Mouse (Mus musculus) layer of hippocampus, adult 8-10 months (tissue): ENCODE results near the gene Zfp462. TPM values are rescaled to one million over a fixed set of nuclear protein-coding genes. Genes with fewer than 3 reads are reported as not detected.
"Not testable (repeated sequence)": the region's sequence is repeated elsewhere in the genome, so short reads cannot be mapped to it uniquely, and the experiment has no call there.

ENCODE experiments used
- DNase-seq, 2 experiments: peaks; one replicate each; pipeline ENCODE4 v3.0.0; 2022; ENCODE audit warnings: low spot score in 2 of 2
- total RNA-seq, 4 experiments: library from RNA; stranded (reverse); gene quantifications; 2 replicates each; pipeline ENCODE4 v1.2.4; 2022

The Zfp462 gene
- total RNA-seq = 10 to 100 TPM; 58.8 to 76.3 (median 64.4) TPM

- DNase-seq = no peak
These were observed at the start of gene Zfp462 for GRCm38 (mm10) chr4:54944921-54945430. Gene Zfp462, plus strand, starts transcription at chr4:54945048.

- DNase-seq = no peak
These were observed 48.8 kb upstream of the Zfp462 start for GRCm38 (mm10) chr4:54896017-54896416.

GRCm38 (mm10) chr4:54904641-54905040, 40.2 kb upstream of the Zfp462 start:
- DNase-seq = no peak

GRCm38 (mm10) chr4:54905399-54905953, 39.4 kb upstream of the Zfp462 start:
- no peak for DNase-seq

GRCm38 (mm10) chr4:54910300-54910699, 34.5 kb upstream of the Zfp462 start:
- no peak for DNase-seq

GRCm38 (mm10) chr4:54918276-54918675, 26.6 kb upstream of the Zfp462 start:
- no peak for DNase-seq

GRCm38 (mm10) chr4:54923386-54923785, 21.5 kb upstream of the Zfp462 start:
- DNase-seq = no peak

- DNase-seq = no peak
These were observed 20.5 kb upstream of the Zfp462 start for GRCm38 (mm10) chr4:54924306-54924705.

GRCm38 (mm10) chr4:54926456-54926855, 18.4 kb upstream of the Zfp462 start:
- not testable (repeated sequence) for DNase-seq

GRCm38 (mm10) chr4:54927321-54928062, 17.4 kb upstream of the Zfp462 start:
- DNase-seq = not testable (repeated sequence)

- no peak for DNase-seq
These were observed 15.2 kb upstream of the Zfp462 start for GRCm38 (mm10) chr4:54929686-54930085.

GRCm38 (mm10) chr4:54932668-54933067, 12.2 kb upstream of the Zfp462 start:
- DNase-seq = no peak

GRCm38 (mm10) chr4:54937161-54937560, 7.7 kb upstream of the Zfp462 start:
- no peak for DNase-seq

GRCm38 (mm10) chr4:54945603-54946445, 976 bp downstream of the Zfp462 start:
- no peak for DNase-seq

- DNase-seq = no peak
These were observed 1.8 kb downstream of the Zfp462 start for GRCm38 (mm10) chr4:54946662-54947055.

GRCm38 (mm10) chr4:54947056-54947990, 2.5 kb downstream of the Zfp462 start:
- DNase-seq = peak in 1 of 2 experiments; percentile 22

GRCm38 (mm10) chr4:54947991-54948615, 3.3 kb downstream of the Zfp462 start:
- DNase-seq = peak; percentile 38 to 49

- no peak for DNase-seq
These were observed 4.0 kb downstream of the Zfp462 start for GRCm38 (mm10) chr4:54948616-54949560.

GRCm38 (mm10) chr4:54949561-54949940, 4.7 kb downstream of the Zfp462 start:
- no peak for DNase-seq
